Mouse (Mus musculus): Measurements from ENCODE around the gene Kif5a. TPM values are rescaled to one million over a fixed set of nuclear protein-coding genes. Genes with fewer than 3 reads are reported as not detected.
"Not testable (repeated sequence)": the region's sequence is repeated elsewhere in the genome, so short reads cannot be mapped to it uniquely, and the experiment has no call there.

The Kif5a gene
- polyA plus RNA-seq (2015; fragmentation: Nextera tagmentation; extraction: Ambion mirVana), result 115 and 130 TPM in 2 replicates

DNA sequence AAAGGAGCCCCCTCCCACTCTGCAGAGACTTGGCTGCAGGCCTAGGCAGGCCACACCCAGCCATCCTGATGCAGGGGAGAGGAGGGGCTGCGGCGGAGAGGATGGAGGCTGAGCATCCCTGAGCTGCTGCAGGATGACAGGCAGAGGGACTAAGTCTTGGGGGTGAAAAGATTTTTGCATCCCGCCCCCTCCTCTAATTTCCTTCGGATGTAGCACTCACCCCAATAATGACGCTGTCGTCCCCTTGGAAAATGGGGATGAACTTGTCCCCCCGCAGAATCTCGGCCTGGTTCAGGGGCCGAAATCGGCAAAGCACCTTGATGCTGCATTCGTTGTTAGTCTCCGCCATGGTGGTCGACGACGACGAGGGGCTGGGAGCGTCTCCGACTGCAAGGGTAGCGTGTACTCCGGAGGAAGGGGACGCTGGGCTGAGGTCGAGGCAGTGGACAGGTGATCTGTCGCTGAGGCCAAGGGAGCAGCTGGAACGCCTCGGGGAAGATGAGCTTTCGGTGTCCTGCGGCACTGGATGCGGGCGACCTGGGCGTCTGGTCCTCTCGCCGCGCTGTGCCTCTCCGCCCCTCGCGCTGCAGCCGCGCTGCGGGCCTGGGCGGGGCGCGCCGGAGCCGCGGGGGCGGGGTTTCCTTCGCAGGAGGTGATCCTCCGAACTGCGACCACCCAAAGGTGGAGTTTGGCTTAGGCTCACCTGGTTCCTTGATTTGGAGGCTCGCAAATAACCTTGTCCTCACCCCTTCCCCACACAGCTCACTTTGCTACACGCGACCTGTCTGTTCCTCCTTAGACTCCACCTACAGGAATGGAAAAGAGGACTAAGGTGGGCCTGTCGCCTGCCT is at the start of gene Kif5a:
Gene Kif5a (minus strand): TSS at position 801 of the 851 bp plus-strand sequence.
- H3K27ac ChIP-seq (ENCODE audit: low read depth, low read length), result peak within 1 kb of the TSS; percentile 91
- peaks cover 44% of the 10 kb centered on the region for H3K4me1 ChIP-seq (ENCODE audit: control insufficient read depth, insufficient read depth, low read depth, low read length)
- H3K9me3 ChIP-seq (ENCODE audit: control insufficient read depth, low read length), result no peaks in the 10 kb centered on the region
- peak within 1 kb of the TSS; percentile 84 for H3K9ac ChIP-seq (ENCODE audit: low read depth, low read length)
- no peaks in the 10 kb centered on the region for H3K27me3 ChIP-seq (replicated peaks; ENCODE audit: control insufficient read depth, insufficient read depth, low read length)
- H3K4me2 ChIP-seq (ENCODE audit: low read length), result peak within 1 kb of the TSS; percentile 88
- H3K36me3 ChIP-seq (ENCODE audit: control insufficient read depth, insufficient read depth, low read length), result no peaks in the 10 kb centered on the region
- H3K4me3 ChIP-seq (ENCODE audit: low read length), result peak within 1 kb of the TSS; percentile 70
- WGBS, result under 1% methylated on average over 40 of the region's 53 CpGs
- ATAC-seq, result peak; percentile 35

- no peak overlapping the region for H3K4me2 ChIP-seq (ENCODE audit: low read length)
- no peak overlapping the region for H3K4me3 ChIP-seq (ENCODE audit: low read length)
- H3K9me3 ChIP-seq (ENCODE audit: control insufficient read depth, low read length), result no peaks in the 10 kb centered on the region
- ATAC-seq, result no peak
- peaks cover 14% of the 10 kb centered on the region for H3K4me1 ChIP-seq (ENCODE audit: control insufficient read depth, insufficient read depth, low read depth, low read length)
- H3K9ac ChIP-seq (ENCODE audit: low read depth, low read length), result no peak overlapping the region
- H3K27ac ChIP-seq (ENCODE audit: low read depth, low read length), result no peak overlapping the region
- H3K36me3 ChIP-seq (ENCODE audit: control insufficient read depth, insufficient read depth, low read length), result peaks cover 9% of the 10 kb centered on the region
- H3K27me3 ChIP-seq (replicated peaks; ENCODE audit: control insufficient read depth, insufficient read depth, low read length), result no peaks in the 10 kb centered on the region
- 81% methylated on average over 4 of the region's 4 CpGs for WGBS
These were observed 49.7 kb upstream of the Kif5a start for GRCm38 (mm10) chr10:127312858-127313257.

DNA sequence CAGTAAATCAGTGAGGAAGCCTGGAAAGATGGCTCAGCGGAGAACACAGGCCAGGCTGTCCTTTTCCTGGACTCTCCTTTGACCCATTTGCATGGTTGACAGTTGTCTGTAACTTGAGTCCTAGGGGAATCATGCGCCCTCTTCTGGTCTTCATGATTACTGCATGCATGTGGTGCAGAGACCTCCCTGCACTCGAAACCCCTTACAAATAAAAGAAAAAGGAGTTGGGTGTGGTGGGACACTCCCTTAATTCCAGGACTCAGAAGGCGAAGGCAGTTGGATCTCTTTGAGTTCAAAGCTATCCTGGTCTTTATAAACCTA is 49.2 kb upstream of the Kif5a start:
- peak overlapping the region; percentile 58 for H3K4me3 ChIP-seq (ENCODE audit: low read length)
- no peaks in the 10 kb centered on the region for H3K9me3 ChIP-seq (ENCODE audit: control insufficient read depth, low read length)
- peak overlapping the region; percentile 75 for H3K27ac ChIP-seq (ENCODE audit: low read depth, low read length)
- H3K4me1 ChIP-seq (ENCODE audit: control insufficient read depth, insufficient read depth, low read depth, low read length), result peaks cover 14% of the 10 kb centered on the region
- peaks cover 14% of the 10 kb centered on the region for H3K36me3 ChIP-seq (ENCODE audit: control insufficient read depth, insufficient read depth, low read length)
- peak overlapping the region; percentile 66 for H3K9ac ChIP-seq (ENCODE audit: low read depth, low read length)
- 2% methylated on average over 4 of the region's 4 CpGs for WGBS
- ATAC-seq, result peak; percentile 10
- H3K4me2 ChIP-seq (ENCODE audit: low read length), result peak overlapping the region; percentile 72
- H3K27me3 ChIP-seq (replicated peaks; ENCODE audit: control insufficient read depth, insufficient read depth, low read length), result no peaks in the 10 kb centered on the region

DNA sequence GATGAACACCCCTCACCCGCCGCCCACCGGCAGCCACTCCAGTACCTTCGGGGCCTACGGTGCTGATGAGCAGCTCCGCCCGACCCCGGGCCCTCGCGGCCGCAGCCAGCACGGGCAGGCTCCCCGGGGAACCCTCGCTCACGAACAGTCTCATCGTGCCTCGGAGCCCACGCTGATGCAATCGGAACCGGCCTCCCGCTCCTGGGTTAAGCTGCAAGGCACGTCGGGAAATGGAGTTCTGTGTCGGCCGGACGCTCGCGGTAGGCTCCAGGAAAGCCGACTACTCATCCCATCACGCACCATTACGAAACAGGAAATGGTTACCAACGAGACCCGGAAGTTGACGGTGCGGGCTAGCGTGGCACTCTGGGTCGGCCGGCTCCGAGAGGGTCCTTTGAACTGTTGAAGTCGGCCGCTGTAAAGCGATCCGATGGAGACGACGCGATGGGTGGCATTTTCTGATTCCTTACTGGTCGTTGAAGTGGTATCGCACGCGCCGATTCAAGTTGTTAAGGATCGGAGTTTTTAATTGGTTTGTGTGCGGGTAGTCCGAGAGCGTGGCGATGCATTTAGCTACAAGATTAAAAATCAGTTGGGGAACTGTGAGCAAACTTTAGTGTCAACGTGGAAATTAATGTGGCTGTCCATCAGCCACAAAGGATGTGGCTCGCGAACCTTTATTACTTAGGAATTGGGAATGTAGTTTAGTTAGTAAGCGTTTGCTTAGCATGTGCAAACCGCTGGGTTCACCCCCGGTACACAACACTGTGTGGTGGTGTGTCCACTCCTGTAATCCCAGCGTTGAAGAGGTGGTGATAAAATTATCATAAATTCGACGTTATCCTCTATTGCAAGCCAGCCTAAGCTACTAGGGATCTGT is 48.6 kb upstream of the Kif5a start, which contains the start of gene Mars:
Gene Mars (minus strand): TSS at position 311 of the 880 bp plus-strand sequence.
- WGBS, result under 1% methylated on average over 65 of the region's 65 CpGs

DNA sequence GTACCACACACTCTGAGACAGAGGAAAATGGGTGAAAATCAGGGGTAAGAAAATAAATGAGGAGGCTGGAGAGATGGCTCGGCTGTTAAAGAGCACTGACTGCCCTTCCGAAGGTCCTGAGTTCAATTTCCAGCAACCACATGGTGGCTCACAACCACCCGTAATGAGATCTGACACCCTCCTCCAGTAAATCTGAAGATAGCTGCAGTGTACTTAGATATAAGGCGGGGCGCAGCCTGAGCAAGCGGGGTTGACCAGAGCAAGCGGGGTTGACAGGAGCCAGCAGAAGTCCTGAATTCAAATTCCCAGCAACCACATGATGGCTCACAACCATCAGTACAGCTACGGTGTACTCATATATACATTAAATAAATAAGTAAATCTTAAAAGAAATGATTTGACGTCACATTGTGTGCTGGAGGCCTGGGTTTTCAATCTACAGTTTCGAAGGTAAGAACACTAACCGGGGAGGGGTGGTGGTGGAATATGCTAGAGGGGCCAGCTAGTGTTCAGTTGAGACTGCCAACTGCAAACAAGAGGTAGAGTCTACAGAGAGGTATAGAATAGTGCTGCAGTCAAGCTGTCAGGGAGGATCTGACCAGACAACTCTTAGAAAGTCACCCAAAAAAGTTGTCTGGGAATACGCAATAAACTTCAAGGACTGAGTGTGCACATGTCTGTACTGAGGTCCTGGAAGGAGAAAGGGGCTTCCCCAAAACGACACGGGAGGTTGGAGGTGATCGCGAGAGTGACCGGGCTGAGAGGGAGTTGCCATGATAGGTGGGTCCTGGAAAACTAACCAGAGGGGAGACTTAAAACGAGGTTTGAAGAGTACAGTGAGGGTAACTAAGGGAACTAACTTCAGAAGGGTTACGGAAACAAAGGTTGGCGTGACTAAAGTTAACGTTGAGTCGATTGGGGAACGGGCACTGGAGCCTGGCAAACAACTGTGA is 47.7 kb upstream of the Kif5a start:
- peak overlapping the region; percentile 71 for H3K9ac ChIP-seq (ENCODE audit: low read depth, low read length)
- peak overlapping the region; percentile 84 for H3K4me2 ChIP-seq (ENCODE audit: low read length)
- H3K36me3 ChIP-seq (ENCODE audit: control insufficient read depth, insufficient read depth, low read length), result peaks cover 19% of the 10 kb centered on the region
- 38% methylated on average over 23 of the region's 23 CpGs for WGBS
- ATAC-seq, result peak; percentile 22
- peak overlapping the region; percentile 57; the same call in 1 of the 2 replicates for H3K27ac ChIP-seq (ENCODE audit: low read depth, low read length)
- no peaks in the 10 kb centered on the region for H3K27me3 ChIP-seq (replicated peaks; ENCODE audit: control insufficient read depth, insufficient read depth, low read length)
- peak overlapping the region; percentile 58 for H3K4me3 ChIP-seq (ENCODE audit: low read length)
- peaks cover 14% of the 10 kb centered on the region for H3K4me1 ChIP-seq (ENCODE audit: control insufficient read depth, insufficient read depth, low read depth, low read length)
- H3K9me3 ChIP-seq (ENCODE audit: control insufficient read depth, low read length), result no peaks in the 10 kb centered on the region

More for the DNA sequence above, 48.6 kb upstream of the Kif5a start, which contains the start of gene Mars:
- Histone ChIP-seq H3K4me3 (ENCODE audit: low read length) (peak within 1 kb of the TSS; percentile 58), H3K9me3 (ENCODE audit: control insufficient read depth, low read length) (no peaks in the 10 kb centered on the region), H3K27me3 (replicated peaks; ENCODE audit: control insufficient read depth, insufficient read depth, low read length) (no peaks in the 10 kb centered on the region), H3K27ac (ENCODE audit: low read depth, low read length) (peak within 1 kb of the TSS; percentile 75), H3K9ac (ENCODE audit: low read depth, low read length) (peak within 1 kb of the TSS; percentile 71), H3K36me3 (ENCODE audit: control insufficient read depth, insufficient read depth, low read length) (peaks cover 14% of the 10 kb centered on the region), H3K4me2 (ENCODE audit: low read length) (peak within 1 kb of the TSS; percentile 84), H3K4me1 (ENCODE audit: control insufficient read depth, insufficient read depth, low read depth, low read length) (peaks cover 14% of the 10 kb centered on the region)
- ATAC-seq, result peak; percentile 97

GRCm38 (mm10) chr10:127309167-127309566 is 46.0 kb upstream of the Kif5a start:
- not testable (repeated sequence) for H3K4me3 ChIP-seq (ENCODE audit: low read length); ATAC-seq; H3K27ac ChIP-seq (ENCODE audit: low read depth, low read length); H3K4me2 ChIP-seq (ENCODE audit: low read length); H3K9ac ChIP-seq (ENCODE audit: low read depth, low read length); H3K27me3 ChIP-seq (replicated peaks; ENCODE audit: control insufficient read depth, insufficient read depth, low read length); H3K9me3 ChIP-seq (ENCODE audit: control insufficient read depth, low read length)
- Histone ChIP-seq H3K36me3 (ENCODE audit: control insufficient read depth, insufficient read depth, low read length) (peaks cover 24% of the 10 kb centered on the region), H3K4me1 (ENCODE audit: control insufficient read depth, insufficient read depth, low read depth, low read length) (peaks cover 14% of the 10 kb centered on the region)
- WGBS, result 91% methylated on average over 3 of the region's 3 CpGs

DNA sequence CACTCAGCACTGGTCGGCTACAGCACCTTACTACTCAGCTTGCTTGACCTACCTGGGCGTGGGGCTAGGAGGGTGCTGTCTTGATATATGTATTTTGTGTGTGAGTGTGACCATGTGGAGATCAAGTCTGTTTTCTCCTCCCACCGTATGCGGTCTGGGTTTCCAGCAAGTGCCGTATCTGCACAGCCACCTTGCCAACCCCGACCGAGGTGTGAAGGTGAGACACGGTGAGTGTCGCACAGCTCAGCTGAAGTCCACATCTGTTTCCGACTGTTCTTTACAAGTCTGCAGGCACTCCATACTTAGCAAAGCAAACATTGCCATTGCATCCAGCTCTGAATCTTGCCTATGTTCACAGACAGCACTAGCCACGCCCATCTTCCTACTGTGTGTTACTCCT is 40.0 kb upstream of the Kif5a start:
- WGBS, result 95% methylated on average over 11 of the region's 11 CpGs
- Histone ChIP-seq H3K36me3 (ENCODE audit: control insufficient read depth, insufficient read depth, low read length) (peaks cover 39% of the 10 kb centered on the region), H3K4me3 (ENCODE audit: low read length) (no peak overlapping the region), H3K9me3 (ENCODE audit: control insufficient read depth, low read length) (no peaks in the 10 kb centered on the region), H3K4me2 (ENCODE audit: low read length) (no peak overlapping the region), H3K27ac (ENCODE audit: low read depth, low read length) (no peak overlapping the region), H3K9ac (ENCODE audit: low read depth, low read length) (no peak overlapping the region), H3K27me3 (replicated peaks; ENCODE audit: control insufficient read depth, insufficient read depth, low read length) (no peaks in the 10 kb centered on the region), H3K4me1 (ENCODE audit: control insufficient read depth, insufficient read depth, low read depth, low read length) (no peaks in the 10 kb centered on the region)
- no peak for ATAC-seq

- no peak for ATAC-seq
- WGBS, result 93% methylated on average over 6 of the region's 6 CpGs
- H3K27me3 ChIP-seq (replicated peaks; ENCODE audit: control insufficient read depth, insufficient read depth, low read length), result no peaks in the 10 kb centered on the region
- peaks cover 47% of the 10 kb centered on the region for H3K36me3 ChIP-seq (ENCODE audit: control insufficient read depth, insufficient read depth, low read length)
- H3K9me3 ChIP-seq (ENCODE audit: control insufficient read depth, low read length), result no peaks in the 10 kb centered on the region
- H3K4me2 ChIP-seq (ENCODE audit: low read length), result no peak overlapping the region
- H3K4me3 ChIP-seq (ENCODE audit: low read length), result no peak overlapping the region
- no peak overlapping the region for H3K9ac ChIP-seq (ENCODE audit: low read depth, low read length)
- H3K4me1 ChIP-seq (ENCODE audit: control insufficient read depth, insufficient read depth, low read depth, low read length), result no peaks in the 10 kb centered on the region
- no peak overlapping the region for H3K27ac ChIP-seq (ENCODE audit: low read depth, low read length)
These were observed 37.2 kb upstream of the Kif5a start for GRCm38 (mm10) chr10:127300361-127300760.
